Mouse (Mus musculus) neural tube, embryonic 13.5 days (tissue): Measurements from ENCODE around the gene Bank1. TPM values are rescaled to one million over a fixed set of nuclear protein-coding genes. Genes with fewer than 3 reads are reported as not detected.
"Not testable (repeated sequence)": the region's sequence is repeated elsewhere in the genome, so short reads cannot be mapped to it uniquely, and the experiment has no call there.

ENCODE experiments used
- ATAC-seq: fragments of 200-750 bp; cut with Nextera tagmentation; 2 replicates; pipeline ENCODE4 v1.8.0; 2017; ENCODE audit warnings: low read depth, mild to moderate bottlenecking, moderate TSS enrichment, moderate library complexity
- H3K27ac ChIP-seq: fragments of 300-500 bp; sonication (generic); replicated peaks from 2 replicates; pipeline ENCODE4 v1.5.1; 2015; ENCODE audit warnings: moderate library complexity, mild to moderate bottlenecking, inconsistent platforms
- H3K27me3 ChIP-seq: fragments of 300-500 bp; sonication (generic); 2 replicates; pipeline ENCODE4 v1.6.1; 2015; ENCODE audit warnings: mild to moderate bottlenecking, inconsistent platforms
- H3K36me3 ChIP-seq: fragments of 300-500 bp; sonication (generic); 2 replicates; pipeline ENCODE4 v1.6.1; 2015; ENCODE audit warnings: mild to moderate bottlenecking, inconsistent platforms
- H3K4me1 ChIP-seq: fragments of 300-500 bp; sonication (generic); replicated peaks from 2 replicates; pipeline ENCODE4 v1.6.1; 2015; ENCODE audit warnings: inconsistent platforms
- H3K4me2 ChIP-seq: fragments of 300-500 bp; sonication (generic); 2 replicates; pipeline ENCODE4 v1.6.1; 2015; ENCODE audit warnings: inconsistent platforms, mild to moderate bottlenecking, moderate library complexity
- H3K4me3 ChIP-seq: fragments of 300-500 bp; sonication (generic); 2 replicates; pipeline ENCODE4 v1.5.1; 2015; ENCODE audit warnings: mild to moderate bottlenecking, inconsistent platforms
- H3K9ac ChIP-seq: fragments of 300-500 bp; sonication (generic); 2 replicates; pipeline ENCODE4 v1.6.1; 2015; ENCODE audit warnings: moderate library complexity, mild to moderate bottlenecking, inconsistent platforms
- H3K9me3 ChIP-seq: fragments of 300-500 bp; sonication (generic); 2 replicates; pipeline ENCODE4 v1.6.1; 2016; ENCODE audit warnings: inconsistent platforms
- WGBS: fragments of 180-500 bp; shearing (Covaris S2); methylation state at CpG from one replicate; pipeline ENCODE4 v1.1.7; 2015; 5-methylcytosine and 5-hydroxymethylcytosine counted together
- polyA plus RNA-seq: library from polyadenylated mRNA; unstranded; fragments of >200 nt; fragmentation: Nextera tagmentation; extraction: Ambion mirVana; gene quantifications from 2 replicates; pipeline ENCODE4 v1.2.1, GENCODE M21; 2015

The Bank1 gene
- polyA plus RNA-seq, 1 experiment from 2014 or later = 0.64 TPM

DNA sequence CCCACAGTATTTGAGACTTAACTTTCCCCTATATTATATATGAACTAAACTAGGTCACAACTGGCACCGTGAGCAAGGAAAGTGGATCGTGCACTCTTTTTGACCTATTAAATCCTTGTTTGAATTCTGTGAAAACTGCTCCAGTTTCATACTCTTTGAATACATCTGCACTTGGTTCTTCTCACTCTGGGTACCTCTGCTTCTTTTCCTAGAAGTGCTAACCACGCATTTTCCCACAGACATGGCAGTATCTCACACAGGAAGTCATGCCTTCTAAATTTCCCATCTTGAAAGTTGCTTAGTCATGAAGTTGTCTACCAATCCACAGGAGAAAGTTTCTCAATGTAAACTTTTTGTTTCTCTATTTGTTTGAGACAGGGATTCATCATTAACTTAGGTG is 3.9 kb downstream of the Bank1 start:
- Histone ChIP-seq H3K4me3 (no peak overlapping the region), H3K4me1 (no peaks in the 10 kb centered on the region), H3K9ac (no peak overlapping the region), H3K9me3 (no peaks in the 10 kb centered on the region), H3K27me3 (peaks cover 9% of the 10 kb centered on the region), H3K36me3 (no peaks in the 10 kb centered on the region), H3K4me2 (no peak overlapping the region), H3K27ac (no peak overlapping the region)
- no peak for ATAC-seq
- WGBS = 91% methylated on average over 3 of the region's 3 CpGs

DNA sequence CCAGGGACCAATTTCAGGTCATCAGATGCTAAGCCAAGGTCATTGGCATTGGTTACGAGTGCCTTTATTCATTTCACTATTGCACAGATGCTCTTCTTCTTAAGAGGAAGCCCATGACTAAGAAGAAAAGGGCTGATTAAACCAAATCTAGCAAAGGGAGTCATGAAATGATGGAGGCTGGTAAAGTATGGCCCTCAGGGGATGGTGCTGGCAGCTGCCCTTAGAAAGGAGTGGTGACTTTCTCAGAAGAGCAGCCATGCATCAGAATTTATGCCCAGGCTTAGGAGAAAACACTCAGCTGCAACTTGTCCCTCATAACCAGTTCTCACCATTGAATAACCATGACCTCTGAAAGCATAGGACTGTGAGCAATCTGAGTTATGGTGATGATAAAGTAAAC is 17.4 kb downstream of the Bank1 start:
- H3K27me3 ChIP-seq = no peaks in the 10 kb centered on the region
- no peak overlapping the region for H3K9ac ChIP-seq
- ATAC-seq = no peak
- H3K4me1 ChIP-seq = peaks cover 11% of the 10 kb centered on the region; the same call in 1 of the 2 replicates
- no peaks in the 10 kb centered on the region for H3K36me3 ChIP-seq
- no peak overlapping the region for H3K4me2 ChIP-seq
- H3K4me3 ChIP-seq = no peak overlapping the region
- 68% methylated on average over 1 of the region's 1 CpGs for WGBS
- no peaks in the 10 kb centered on the region for H3K9me3 ChIP-seq
- no peak overlapping the region for H3K27ac ChIP-seq

DNA sequence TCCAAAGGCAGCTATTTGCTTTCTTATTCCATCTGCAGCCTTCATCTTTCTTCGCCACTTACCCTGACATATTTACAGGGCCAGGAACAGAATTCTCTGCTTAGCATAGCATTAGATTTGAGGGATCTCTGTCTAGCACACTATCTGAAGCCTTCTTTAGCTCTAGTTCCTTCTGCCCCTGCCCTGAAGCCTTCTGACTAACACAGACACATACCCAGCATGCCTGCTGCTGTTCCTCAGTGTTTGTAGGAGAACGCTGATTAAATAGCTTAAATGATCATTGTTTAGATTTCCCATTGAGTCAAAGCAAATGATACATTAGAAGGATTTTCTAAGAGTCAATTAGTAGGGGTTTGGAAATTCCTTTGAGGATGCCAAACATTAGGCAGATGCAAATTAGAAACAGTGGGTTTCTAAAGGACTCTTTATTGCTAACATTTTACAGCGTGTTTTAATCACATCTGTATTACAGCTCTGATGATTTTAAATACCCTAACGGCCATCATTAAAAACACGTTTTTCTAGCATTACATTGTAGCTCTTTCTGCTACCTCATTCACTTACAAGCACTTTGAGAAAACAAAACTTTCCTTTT is 19.2 kb downstream of the Bank1 start:
- H3K9ac ChIP-seq = no peak overlapping the region
- peak; percentile 87 for ATAC-seq
- 34% methylated on average over 5 of the region's 5 CpGs for WGBS

DNA sequence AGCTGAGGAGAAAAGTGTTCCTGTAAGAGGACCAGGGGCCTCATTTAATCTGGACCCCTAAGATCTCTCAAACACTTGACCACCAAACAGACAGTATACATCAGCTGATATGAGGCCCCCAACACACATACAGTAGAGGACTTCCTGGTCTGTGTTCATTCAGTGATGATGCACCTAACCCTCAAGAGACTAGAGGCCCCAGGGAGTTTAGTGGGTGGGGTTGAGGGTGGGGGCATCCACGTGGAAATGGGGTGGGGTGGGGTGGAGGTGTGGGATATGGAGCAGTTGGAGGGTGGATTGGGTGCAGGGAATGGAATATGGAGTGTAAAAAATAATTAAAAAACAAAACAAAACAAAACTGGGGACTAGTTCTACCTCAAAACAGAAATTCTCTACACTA is 23.3 kb downstream of the Bank1 start:
- H3K27me3 ChIP-seq = no peaks in the 10 kb centered on the region
- no peak overlapping the region for H3K9ac ChIP-seq
- no peaks in the 10 kb centered on the region for H3K9me3 ChIP-seq
- no peak for ATAC-seq
- WGBS = 44% methylated on average over 1 of the region's 1 CpGs
- H3K36me3 ChIP-seq = no peaks in the 10 kb centered on the region
- H3K4me1 ChIP-seq = peaks cover 7% of the 10 kb centered on the region; the same call in 1 of the 2 replicates
- H3K27ac ChIP-seq = no peak overlapping the region
- no peak overlapping the region for H3K4me3 ChIP-seq
- no peak overlapping the region for H3K4me2 ChIP-seq

More for the DNA sequence above, 19.2 kb downstream of the Bank1 start:
- peaks cover 11% of the 10 kb centered on the region; the same call in 1 of the 2 replicates for H3K4me1 ChIP-seq
- no peaks in the 10 kb centered on the region for H3K27me3 ChIP-seq
- no peak overlapping the region for H3K4me3 ChIP-seq
- no peaks in the 10 kb centered on the region for H3K9me3 ChIP-seq
- no peaks in the 10 kb centered on the region for H3K36me3 ChIP-seq
- peak overlapping the region; percentile 73 for H3K27ac ChIP-seq
- H3K4me2 ChIP-seq = no peak overlapping the region

DNA sequence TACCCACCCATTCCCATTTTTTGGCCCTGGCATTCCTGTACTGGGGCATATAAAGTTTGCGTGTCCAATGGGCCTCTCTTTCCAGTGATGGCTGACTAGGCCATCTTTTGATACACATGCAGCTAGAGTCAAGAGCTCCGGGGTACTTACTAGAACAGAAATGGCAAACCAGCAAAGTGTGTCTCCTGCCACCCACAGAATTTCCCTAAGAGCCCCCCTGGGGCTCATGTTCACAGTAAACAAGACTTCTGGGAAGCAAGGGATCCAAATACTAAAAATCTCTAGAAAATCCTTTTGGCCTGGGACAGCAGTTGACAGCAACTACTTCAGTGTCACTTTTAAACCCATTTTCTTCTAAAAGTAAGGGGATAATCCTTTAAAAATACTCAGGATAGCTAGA is 25.1 kb downstream of the Bank1 start:
- not testable (repeated sequence) for H3K4me2 ChIP-seq, H3K4me1 ChIP-seq, H3K9ac ChIP-seq, ATAC-seq, H3K36me3 ChIP-seq, H3K4me3 ChIP-seq, H3K27ac ChIP-seq, H3K27me3 ChIP-seq, H3K9me3 ChIP-seq
- WGBS = 89% methylated on average over 2 of the region's 2 CpGs

DNA sequence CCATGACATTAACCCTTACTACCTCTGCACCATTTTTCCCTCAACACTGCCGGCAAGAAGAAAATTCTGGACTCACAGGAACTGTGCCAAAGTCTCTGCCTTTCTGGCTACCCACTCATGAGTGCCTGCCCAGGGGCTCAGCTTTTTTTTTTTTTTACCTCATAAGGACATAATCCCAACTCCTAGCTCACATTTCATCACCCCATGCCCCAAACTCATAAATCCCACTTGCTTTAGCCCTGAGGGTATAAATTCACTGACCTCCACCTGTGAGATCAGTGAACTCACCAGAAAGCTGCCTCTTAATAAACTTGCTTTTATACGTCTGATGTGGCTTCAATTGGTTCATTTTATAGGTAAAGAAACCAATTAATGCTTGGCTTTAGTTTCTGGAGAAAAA is 28.5 kb downstream of the Bank1 start:
- Histone ChIP-seq H3K4me3 (no peak overlapping the region), H3K4me2 (no peak overlapping the region), H3K4me1 (no peaks in the 10 kb centered on the region), H3K27me3 (no peaks in the 10 kb centered on the region), H3K9ac (no peak overlapping the region), H3K27ac (no peak overlapping the region), H3K9me3 (no peaks in the 10 kb centered on the region), H3K36me3 (no peaks in the 10 kb centered on the region)
- WGBS = 68% methylated on average over 2 of the region's 2 CpGs
- ATAC-seq = no peak

DNA sequence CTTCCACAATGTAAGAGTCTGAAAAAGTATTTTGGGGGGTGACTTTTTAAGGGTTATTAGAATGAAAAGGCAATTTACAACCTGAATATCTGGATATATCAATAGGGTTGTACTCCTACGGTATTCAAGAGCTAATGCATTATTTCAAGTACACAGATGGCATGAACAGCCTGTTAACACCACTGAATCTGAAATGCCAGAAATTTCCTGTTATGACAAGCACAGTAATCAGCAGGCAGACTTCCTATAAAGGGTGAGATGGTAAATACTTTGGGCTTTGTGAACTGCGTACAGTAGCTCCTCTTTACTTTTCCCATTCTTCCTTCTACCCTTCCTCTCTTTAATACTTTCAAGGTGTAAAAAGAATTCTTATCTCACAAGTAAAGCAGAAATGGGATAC is 30.6 kb downstream of the Bank1 start:
- Histone ChIP-seq H3K36me3 (no peaks in the 10 kb centered on the region), H3K4me1 (no peaks in the 10 kb centered on the region), H3K27ac (no peak overlapping the region), H3K27me3 (no peaks in the 10 kb centered on the region), H3K9ac (no peak overlapping the region), H3K9me3 (no peaks in the 10 kb centered on the region), H3K4me3 (no peak overlapping the region), H3K4me2 (no peak overlapping the region)
- ATAC-seq = no peak
- 82% methylated on average over 2 of the region's 2 CpGs for WGBS

DNA sequence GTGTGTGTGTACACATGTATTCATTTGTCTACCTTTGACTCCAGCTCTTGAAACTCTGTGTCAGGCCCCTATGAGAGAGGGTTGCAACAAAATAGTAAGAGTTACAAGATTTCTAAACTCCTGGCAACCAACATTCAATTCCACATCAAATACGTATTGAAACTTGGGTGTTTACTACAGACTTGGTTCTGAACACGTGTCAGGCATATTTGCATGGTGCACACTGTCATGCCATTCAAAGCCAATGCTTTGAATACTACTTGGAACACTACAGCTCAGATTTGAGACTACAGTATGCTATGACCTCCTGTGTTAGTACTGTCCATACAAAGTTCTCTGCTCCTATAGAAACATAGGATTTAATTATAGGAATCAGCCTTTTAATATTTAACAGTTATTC is 38.0 kb downstream of the Bank1 start:
- Histone ChIP-seq H3K9me3 (no peaks in the 10 kb centered on the region), H3K4me2 (no peak overlapping the region), H3K4me3 (no peak overlapping the region), H3K27me3 (no peaks in the 10 kb centered on the region), H3K36me3 (no peaks in the 10 kb centered on the region), H3K9ac (no peak overlapping the region), H3K27ac (no peak overlapping the region), H3K4me1 (no peaks in the 10 kb centered on the region)
- 87% methylated on average over 2 of the region's 2 CpGs for WGBS
- ATAC-seq = no peak

DNA sequence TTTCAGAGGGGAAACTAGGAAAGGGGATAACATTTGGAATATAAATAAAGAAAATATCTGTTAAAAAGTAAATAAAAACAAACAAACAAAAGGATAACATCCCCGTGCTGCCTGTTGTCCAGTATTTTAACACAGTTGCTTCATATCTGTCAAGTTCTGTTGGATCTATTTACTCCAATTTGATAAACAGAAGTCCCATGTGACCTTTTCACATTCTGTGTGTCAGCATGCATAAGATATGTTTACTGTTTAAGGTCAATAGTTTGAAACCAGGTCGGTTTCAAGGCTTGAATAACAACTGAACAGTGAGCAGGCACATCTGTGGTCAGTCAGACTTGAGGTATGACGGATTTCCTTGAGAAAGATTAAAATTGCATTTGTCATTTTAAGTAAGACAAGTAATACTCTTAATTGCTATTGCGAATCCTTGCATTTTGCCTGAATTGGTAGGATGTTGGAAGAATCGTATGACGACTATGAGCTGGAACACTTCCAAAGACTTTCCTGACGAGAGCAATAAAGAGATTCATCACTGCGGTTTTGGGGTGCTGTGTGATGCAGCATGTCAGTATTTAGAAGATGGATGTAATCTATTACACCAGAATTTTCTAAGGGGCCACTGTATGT is 60.8 kb downstream of the Bank1 start:
- no peak overlapping the region for H3K27ac ChIP-seq
- no peaks in the 10 kb centered on the region for H3K9me3 ChIP-seq
- H3K4me1 ChIP-seq = no peaks in the 10 kb centered on the region
- H3K9ac ChIP-seq = no peak overlapping the region
- H3K36me3 ChIP-seq = no peaks in the 10 kb centered on the region
- H3K4me2 ChIP-seq = no peak overlapping the region
- no peak for ATAC-seq
- no peaks in the 10 kb centered on the region for H3K27me3 ChIP-seq
- WGBS = 85% methylated on average over 8 of the region's 8 CpGs
- no peak overlapping the region for H3K4me3 ChIP-seq

DNA sequence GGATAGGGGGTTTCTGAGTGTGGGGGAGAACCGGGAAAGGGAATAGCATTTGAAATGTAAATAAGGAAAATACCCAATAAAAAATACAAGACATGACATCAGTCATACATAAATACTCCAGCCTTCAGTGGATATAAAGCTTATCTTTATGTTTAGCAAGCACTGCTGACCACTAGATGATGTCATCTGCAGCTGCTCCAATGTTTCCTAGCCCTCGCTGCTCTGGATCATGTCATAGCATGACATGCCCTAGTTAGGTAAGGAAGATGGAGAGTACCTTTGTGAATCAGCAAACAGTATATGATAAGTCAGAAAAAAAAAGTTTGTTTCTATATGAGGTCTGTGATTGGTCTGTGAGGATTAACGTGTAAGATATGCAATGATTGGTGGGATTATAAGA is 68.1 kb downstream of the Bank1 start:
- no peaks in the 10 kb centered on the region for H3K27me3 ChIP-seq
- no peak overlapping the region for H3K9ac ChIP-seq
- ATAC-seq = no peak
- H3K27ac ChIP-seq = no peak overlapping the region
- no peak overlapping the region for H3K4me2 ChIP-seq
- no peaks in the 10 kb centered on the region for H3K4me1 ChIP-seq
- no peaks in the 10 kb centered on the region for H3K36me3 ChIP-seq
- no peaks in the 10 kb centered on the region for H3K9me3 ChIP-seq
- no peak overlapping the region for H3K4me3 ChIP-seq
- whole genome bisulfite sequencing = 91% methylated on average over 3 of the region's 3 CpGs

DNA sequence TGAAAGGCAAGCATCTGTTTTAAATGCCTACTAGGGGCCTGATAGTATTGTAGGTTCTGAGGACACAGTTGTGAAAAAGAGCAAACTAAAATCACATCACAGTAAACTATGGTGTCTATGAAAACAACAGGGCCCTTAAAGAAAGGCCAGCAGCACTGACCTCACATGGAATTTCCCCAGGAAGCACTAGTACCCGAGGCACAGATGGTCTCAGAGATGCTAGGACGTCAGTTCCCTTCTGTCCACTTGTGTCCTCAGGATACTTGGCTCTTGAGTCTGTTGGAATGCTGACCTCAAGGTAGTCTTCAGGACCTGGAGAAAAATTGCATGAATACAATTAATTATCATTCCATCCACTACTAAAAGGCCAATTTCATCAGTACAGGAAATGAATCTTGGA is 71.2 kb downstream of the Bank1 start:
- H3K9me3 ChIP-seq = no peaks in the 10 kb centered on the region
- H3K36me3 ChIP-seq = no peaks in the 10 kb centered on the region
- no peaks in the 10 kb centered on the region for H3K4me1 ChIP-seq
- H3K4me3 ChIP-seq = no peak overlapping the region
- 55% methylated on average over 2 of the region's 2 CpGs for WGBS
- no peak overlapping the region for H3K4me2 ChIP-seq
- H3K27me3 ChIP-seq = no peaks in the 10 kb centered on the region
- H3K27ac ChIP-seq = no peak overlapping the region
- no peak for ATAC-seq
- no peak overlapping the region for H3K9ac ChIP-seq

DNA sequence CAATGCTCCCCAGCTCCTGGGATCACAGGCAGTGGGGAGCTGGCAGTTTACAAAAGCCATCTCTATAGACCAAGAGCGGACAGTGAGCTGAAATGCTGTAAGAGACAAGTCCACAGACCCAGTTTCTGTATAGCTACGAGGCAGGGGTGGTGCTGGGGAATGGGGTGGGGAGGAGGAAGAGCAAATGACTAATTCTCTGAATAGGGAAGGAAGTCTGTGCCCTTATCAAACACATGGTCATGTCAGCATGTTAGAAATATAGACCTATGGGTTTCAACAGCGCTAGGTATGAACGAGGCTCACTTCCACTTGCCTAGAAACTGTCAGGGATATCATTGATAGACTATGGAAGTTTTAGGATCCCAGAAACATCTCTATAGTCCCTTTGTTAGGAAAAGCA is 73.0 kb downstream of the Bank1 start:
- Histone ChIP-seq H3K27me3 (no peaks in the 10 kb centered on the region), H3K27ac (no peak overlapping the region), H3K9ac (no peak overlapping the region), H3K36me3 (no peaks in the 10 kb centered on the region), H3K4me2 (no peak overlapping the region), H3K9me3 (no peaks in the 10 kb centered on the region), H3K4me1 (no peaks in the 10 kb centered on the region), H3K4me3 (no peak overlapping the region)
- 86% methylated on average over 4 of the region's 4 CpGs for WGBS
- no peak for ATAC-seq

DNA sequence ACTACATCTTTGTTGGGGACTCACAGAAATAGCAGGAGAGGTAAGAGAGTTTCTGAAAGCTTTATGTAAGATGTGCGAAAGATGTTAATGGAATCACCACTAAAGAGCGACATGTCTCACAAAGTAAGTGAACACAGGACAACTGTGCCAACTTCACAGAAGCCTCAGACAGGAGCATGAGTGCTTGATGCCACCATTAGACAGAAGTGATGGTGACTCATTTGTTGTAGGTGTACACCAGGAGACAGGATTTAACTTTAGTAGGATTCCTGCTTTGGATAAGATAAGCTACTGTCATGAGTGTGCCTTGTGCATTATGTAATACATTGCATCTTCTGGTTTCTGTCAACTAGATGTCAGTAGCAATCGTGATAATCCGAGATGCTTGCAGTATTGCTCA is 74.3 kb downstream of the Bank1 start:
- WGBS = 96% methylated on average over 4 of the region's 4 CpGs
- no peaks in the 10 kb centered on the region for H3K4me1 ChIP-seq
- H3K4me3 ChIP-seq = no peak overlapping the region
- no peak for ATAC-seq
- H3K27me3 ChIP-seq = no peaks in the 10 kb centered on the region
- H3K4me2 ChIP-seq = no peak overlapping the region
- no peak overlapping the region for H3K9ac ChIP-seq
- no peaks in the 10 kb centered on the region for H3K9me3 ChIP-seq
- no peak overlapping the region for H3K27ac ChIP-seq
- H3K36me3 ChIP-seq = no peaks in the 10 kb centered on the region
